Mouse (Mus musculus) heart, adult 18-20 months (tissue): ENCODE data around the gene Me1. TPM values are rescaled to one million over a fixed set of nuclear protein-coding genes. Genes with fewer than 3 reads are reported as not detected.
A peak's percentile ranks its signal among the peaks of the same experiment; 100 is the strongest.
"Not testable (repeated sequence)": the region's sequence is repeated elsewhere in the genome, so short reads cannot be mapped to it uniquely, and the experiment has no call there.

Source experiments
- DNase-seq, 2 experiments: peaks; one replicate each; pipeline ENCODE4 v3.0.0; 2021 to 2022; ENCODE audit warnings: mixed read lengths in 1 of 2
- total RNA-seq, 2 experiments: library from RNA; stranded (reverse); gene quantifications; 2 replicates each; pipeline ENCODE4 v1.2.3; 2021

The Me1 gene
- total RNA-seq, 2 experiments from 2014 or later = 116 to 138 TPM

GRCm38 (mm10) chr9:86596983-86597382 lies 98.8 kb downstream of the Me1 start:
- not testable (repeated sequence) for DNase-seq

GRCm38 (mm10) chr9:86594357-86594767 lies 101.4 kb downstream of the Me1 start:
- not testable (repeated sequence) for DNase-seq

- peak; percentile 55 for DNase-seq
Measured at GRCm38 (mm10) chr9:86592676-86593668, 102.8 kb downstream of the Me1 start.

GRCm38 (mm10) chr9:86587019-86587795 lies 108.5 kb downstream of the Me1 start:
- no peak for DNase-seq

- peak; percentile 66 to 81 for DNase-seq
Measured at GRCm38 (mm10) chr9:86583740-86584139, 112.0 kb downstream of the Me1 start.

- peak in 1 of 2 experiments; percentile 33 for DNase-seq
Measured at GRCm38 (mm10) chr9:86579657-86580056, 116.1 kb downstream of the Me1 start.

GRCm38 (mm10) chr9:86575178-86575577 lies 120.6 kb downstream of the Me1 start:
- no peak for DNase-seq

- DNase-seq = no peak
Measured at GRCm38 (mm10) chr9:86573616-86574303, 122.0 kb downstream of the Me1 start.

GRCm38 (mm10) chr9:86572636-86573291 lies 123.0 kb downstream of the Me1 start:
- DNase-seq = peak; percentile 81 to 90

GRCm38 (mm10) chr9:86572196-86572595 lies 123.6 kb downstream of the Me1 start:
- no peak for DNase-seq

GRCm38 (mm10) chr9:86571540-86572135 lies 124.1 kb downstream of the Me1 start, which contains the start of the genes Pgm3 and Rwdd2a:
Pgm3 (minus strand) TSS chr9:86571842.
Rwdd2a (plus strand) TSS chr9:86571991.
- peak; percentile 96 to 98 for DNase-seq

- DNase-seq = no peak
Measured at GRCm38 (mm10) chr9:86570946-86571345, 124.8 kb downstream of the Me1 start.

GRCm38 (mm10) chr9:86570261-86570890 lies 125.4 kb downstream of the Me1 start:
- no peak for DNase-seq

- DNase-seq = peak; percentile 23 to 28
Measured at GRCm38 (mm10) chr9:86569314-86569910, 126.3 kb downstream of the Me1 start.

- no peak for DNase-seq
Measured at GRCm38 (mm10) chr9:86560543-86560942, 135.2 kb downstream of the Me1 start.

GRCm38 (mm10) chr9:86554641-86555040 lies 141.1 kb downstream of the Me1 start:
- no peak for DNase-seq

GRCm38 (mm10) chr9:86553886-86554285 lies 141.9 kb downstream of the Me1 start:
- DNase-seq = no peak

- no peak for DNase-seq
Measured at GRCm38 (mm10) chr9:86550717-86551116, 145.0 kb downstream of the Me1 start.

- DNase-seq = no peak
Measured at GRCm38 (mm10) chr9:86549637-86550162, 146.1 kb downstream of the Me1 start.

GRCm38 (mm10) chr9:86544559-86544958 lies 151.2 kb downstream of the Me1 start:
- no peak for DNase-seq
